Mouse (Mus musculus) frontal cortex, postnatal 10 days (tissue): ENCODE data around the gene Parvb.
A peak's percentile ranks its signal among the peaks of the same experiment; 100 is the strongest.
"Not testable (repeated sequence)": the region's sequence is repeated elsewhere in the genome, so short reads cannot be mapped to it uniquely, and the experiment has no call there.

Experiments used
- DNase-seq, 2 experiments: peaks; one replicate each; pipeline ENCODE4 v3.0.0; 2022; ENCODE audit warnings: low spot score in 2 of 2, mixed read lengths in 1 of 2

The Parvb gene

GRCm38 (mm10) chr15:84256864-84257263 is 25.0 kb downstream of the Parvb start:
- DNase-seq: no peak

GRCm38 (mm10) chr15:84258602-84259355 is 26.9 kb downstream of the Parvb start:
- DNase-seq: no peak

- DNase-seq: peak; percentile 63 to 81
Observed at GRCm38 (mm10) chr15:84260123-84260822, 28.4 kb downstream of the Parvb start.

- no peak for DNase-seq
Observed at GRCm38 (mm10) chr15:84262630-84263029, 30.8 kb downstream of the Parvb start.

- no peak for DNase-seq
Observed at GRCm38 (mm10) chr15:84263573-84263972, 31.7 kb downstream of the Parvb start.

- DNase-seq: no peak
Observed at GRCm38 (mm10) chr15:84265141-84265540, 33.3 kb downstream of the Parvb start.

- DNase-seq: no peak
Observed at GRCm38 (mm10) chr15:84266290-84266689, 34.4 kb downstream of the Parvb start.

GRCm38 (mm10) chr15:84267720-84268260 is 35.9 kb downstream of the Parvb start:
- DNase-seq: no peak

- DNase-seq: no peak
Observed at GRCm38 (mm10) chr15:84269107-84269633, 37.3 kb downstream of the Parvb start.

GRCm38 (mm10) chr15:84270032-84270431 is 38.2 kb downstream of the Parvb start:
- DNase-seq: no peak

- no peak for DNase-seq
Observed at GRCm38 (mm10) chr15:84270463-84270862, 38.6 kb downstream of the Parvb start.

GRCm38 (mm10) chr15:84276066-84276465 is 44.2 kb downstream of the Parvb start:
- DNase-seq: no peak

- no peak for DNase-seq
Observed at GRCm38 (mm10) chr15:84278091-84278490, 46.2 kb downstream of the Parvb start.

- no peak for DNase-seq
Observed at GRCm38 (mm10) chr15:84278656-84279055, 46.8 kb downstream of the Parvb start.

- no peak for DNase-seq
Observed at GRCm38 (mm10) chr15:84280309-84280708, 48.5 kb downstream of the Parvb start.

- no peak for DNase-seq
Observed at GRCm38 (mm10) chr15:84280712-84281347, 49.0 kb downstream of the Parvb start.

GRCm38 (mm10) chr15:84282206-84283085 is 50.6 kb downstream of the Parvb start:
- DNase-seq: no peak

- DNase-seq: no peak
Observed at GRCm38 (mm10) chr15:84284059-84284458, 52.2 kb downstream of the Parvb start.

- DNase-seq: no peak
Observed at GRCm38 (mm10) chr15:84285453-84285852, 53.6 kb downstream of the Parvb start.

GRCm38 (mm10) chr15:84288953-84289352 is 57.1 kb downstream of the Parvb start:
- DNase-seq: not testable (repeated sequence)

- no peak for DNase-seq
Observed at GRCm38 (mm10) chr15:84291097-84291496, 59.3 kb downstream of the Parvb start.
